Mouse (Mus musculus): ENCODE results near the gene Vps18. TPM values are rescaled to one million over a fixed set of nuclear protein-coding genes. Genes with fewer than 3 reads are reported as not detected.

Vps18 gene
- polyA plus RNA-seq, 1 experiment from 2014 or later: 8.7 TPM

DNA sequence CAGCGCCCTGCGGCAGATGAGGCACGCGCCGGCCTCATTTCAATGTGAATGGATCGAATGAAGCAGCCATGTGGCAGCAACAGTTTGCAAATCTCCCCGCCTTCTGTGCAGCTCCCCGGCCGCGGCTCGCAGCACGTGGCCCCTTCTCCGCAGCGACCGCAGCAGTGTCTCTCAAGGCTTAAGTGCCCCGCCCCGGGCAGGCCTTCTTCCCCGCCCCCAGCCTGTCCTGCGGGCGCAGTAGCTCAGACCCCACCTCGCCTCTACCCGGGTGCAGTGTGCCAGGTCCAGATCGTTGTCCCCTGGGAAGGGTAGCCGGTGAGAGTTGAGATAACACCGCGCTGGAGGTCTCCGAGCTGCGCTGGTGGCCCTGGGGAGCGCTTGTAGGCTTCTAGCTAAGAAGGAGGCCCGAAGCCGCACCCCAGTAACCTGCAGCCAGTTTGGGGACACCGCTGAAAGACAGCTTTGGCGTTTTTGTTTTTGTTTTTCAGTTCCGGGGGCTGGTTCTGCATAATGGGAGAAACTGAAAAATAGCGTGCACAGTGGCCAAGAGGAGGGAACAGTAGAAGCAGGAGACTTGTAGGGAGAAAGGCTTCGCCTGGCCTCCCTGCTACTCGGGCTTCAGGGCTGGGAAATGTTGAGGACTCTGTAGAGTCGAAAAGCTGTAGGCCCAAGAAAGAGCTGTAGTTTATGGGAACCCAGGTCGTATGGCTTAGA is 34.2 kb downstream of the Vps18 start:
- no peak for ATAC-seq (ENCODE audit: insufficient number of reproducible peaks, insufficient read depth, low FRiP score, low read depth)
- peak overlapping the region in 1 of 2 experiments; percentile 55; a peak in 1 of 4 replicates for H3K27ac ChIP-seq (replicated peaks in 1 of 2; ENCODE audit: control insufficient read depth in 1 of 2, insufficient read depth in 1 of 2, low read depth in 2 of 2, low read length in 2 of 2)

DNA sequence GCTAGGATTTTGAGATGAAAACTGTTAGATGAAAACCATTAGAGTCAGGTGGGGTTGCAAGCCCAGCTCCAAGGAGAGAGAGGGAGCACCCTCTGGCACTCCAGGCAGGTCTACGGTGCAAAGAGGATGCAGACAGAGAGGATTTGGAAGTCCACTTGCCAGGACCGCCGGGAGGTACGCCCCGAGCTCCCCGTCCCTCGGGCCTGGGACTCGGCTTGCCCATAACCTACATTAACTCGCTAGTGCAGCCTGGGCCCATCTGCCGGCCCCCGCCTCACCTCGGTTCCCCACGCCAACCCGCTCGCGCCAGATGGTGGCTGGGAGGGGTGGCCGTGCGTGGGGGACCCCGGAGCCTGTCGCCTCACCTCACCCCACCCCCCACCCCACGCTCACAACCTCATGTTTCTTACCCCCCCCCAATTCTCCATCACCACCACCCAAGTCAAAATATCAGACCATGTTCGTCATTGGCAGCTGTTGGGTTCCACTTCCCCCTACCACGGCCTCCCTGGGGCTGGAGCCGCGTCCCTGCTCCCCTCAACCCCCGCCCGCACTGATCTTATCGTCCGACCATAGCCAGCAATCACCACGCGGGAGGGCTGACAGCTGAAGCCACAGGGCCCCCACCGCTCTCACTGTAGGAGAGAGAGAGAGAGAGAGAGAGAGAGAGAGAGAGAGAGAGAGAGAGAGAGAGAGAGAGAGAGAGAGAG is 35.5 kb downstream of the Vps18 start:
- Histone ChIP-seq H3K9me3 (ENCODE audit: control insufficient read depth, low read length) (no peaks in the 10 kb centered on the region), H3K4me2 (ENCODE audit: low read length) (peak overlapping the region; percentile 97), H3K4me1 (ENCODE audit: control insufficient read depth in 2 of 2, insufficient read depth in 2 of 2, low read length in 2 of 2) (peaks cover 17 to 56% of the 10 kb centered on the region in 2 experiments), H3K9ac (ENCODE audit: low read length) (peak overlapping the region; percentile 25), H3K27ac (replicated peaks in 1 of 2; ENCODE audit: control insufficient read depth in 1 of 2, insufficient read depth in 1 of 2, low read depth in 2 of 2, low read length in 2 of 2) (no peak overlapping the region), H3K36me3 (ENCODE audit: control insufficient read depth, insufficient read depth, low read length) (0 out of 2 replicates have a peak, but pooled peaks cover 3% of the 10 kb centered on the region), H3K4me3 (ENCODE audit: control insufficient read depth in 1 of 2, insufficient read depth in 1 of 2, low read depth in 1 of 2, low read length in 2 of 2) (peak overlapping the region; percentile 0 to 66; a peak in 3 of 4 replicates), H3K27me3 (ENCODE audit: control insufficient read depth, insufficient read depth, low read length) (peaks cover 80% of the 10 kb centered on the region)
- ATAC-seq (ENCODE audit: insufficient number of reproducible peaks, insufficient read depth, low FRiP score, low read depth): no peak
- 10% methylated on average over 31 of the region's 32 CpGs for WGBS

More for the DNA sequence above, 34.2 kb downstream of the Vps18 start:
- WGBS: 10% methylated on average over 39 of the region's 39 CpGs
- Histone ChIP-seq H3K4me1 (ENCODE audit: control insufficient read depth in 2 of 2, insufficient read depth in 2 of 2, low read length in 2 of 2) (peaks cover 17 to 56% of the 10 kb centered on the region in 2 experiments), H3K36me3 (ENCODE audit: control insufficient read depth, insufficient read depth, low read length) (no peaks in the 10 kb centered on the region), H3K9ac (ENCODE audit: low read length) (peak overlapping the region; percentile 61), H3K4me3 (ENCODE audit: control insufficient read depth in 1 of 2, insufficient read depth in 1 of 2, low read depth in 1 of 2, low read length in 2 of 2) (peak overlapping the region; percentile 15 to 41), H3K27me3 (ENCODE audit: control insufficient read depth, insufficient read depth, low read length) (peaks cover 68% of the 10 kb centered on the region), H3K9me3 (ENCODE audit: control insufficient read depth, low read length) (no peaks in the 10 kb centered on the region), H3K4me2 (ENCODE audit: low read length) (peak overlapping the region; percentile 76)

DNA sequence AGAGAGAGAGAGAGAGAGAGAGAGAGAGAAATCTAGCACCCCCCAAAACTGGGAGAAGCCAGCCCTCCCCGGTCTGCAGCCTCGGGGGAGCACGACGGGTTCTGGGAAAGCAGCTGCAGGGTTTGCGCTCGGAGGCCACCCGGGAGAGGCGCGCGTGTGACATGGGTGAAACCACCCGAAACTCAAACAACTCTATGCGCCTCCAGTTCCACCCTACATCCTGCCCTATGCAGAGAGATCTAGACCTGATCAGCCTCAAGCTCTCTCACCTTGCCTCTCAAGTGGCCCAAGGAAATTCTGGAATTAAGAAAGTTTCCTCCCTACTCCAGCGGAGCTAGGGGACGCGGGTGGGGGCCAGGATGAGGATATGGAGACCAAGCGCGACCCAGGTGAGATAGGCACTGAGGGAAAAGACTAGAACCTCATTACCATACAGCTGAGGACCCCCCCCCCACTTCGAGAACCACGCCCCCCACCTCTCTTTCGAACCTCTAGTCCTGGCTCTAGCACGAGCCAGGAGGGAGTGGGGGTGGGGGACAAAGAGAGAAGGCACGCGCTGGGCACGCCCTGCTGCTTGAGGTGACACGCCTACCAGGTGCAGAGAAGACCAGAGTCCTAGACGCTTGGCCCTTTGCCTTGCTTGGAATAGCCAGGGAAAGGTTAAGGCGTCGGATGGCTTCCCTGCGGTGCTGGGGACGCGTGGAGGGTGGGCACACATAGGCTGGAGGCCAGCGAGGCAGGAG is 36.2 kb downstream of the Vps18 start:
- H3K27ac ChIP-seq (replicated peaks in 1 of 2; ENCODE audit: control insufficient read depth in 1 of 2, insufficient read depth in 1 of 2, low read depth in 2 of 2, low read length in 2 of 2): no peak overlapping the region
- peak overlapping the region; percentile 60 to 66 for H3K4me3 ChIP-seq (ENCODE audit: control insufficient read depth in 1 of 2, insufficient read depth in 1 of 2, low read depth in 1 of 2, low read length in 2 of 2)
- H3K4me1 ChIP-seq (ENCODE audit: control insufficient read depth in 2 of 2, insufficient read depth in 2 of 2, low read length in 2 of 2): peaks cover 17 to 56% of the 10 kb centered on the region in 2 experiments
- no peak for ATAC-seq (ENCODE audit: insufficient number of reproducible peaks, insufficient read depth, low FRiP score, low read depth)
- H3K9ac ChIP-seq (ENCODE audit: low read length): peak overlapping the region; percentile 75
- H3K4me2 ChIP-seq (ENCODE audit: low read length): peak overlapping the region; percentile 97
- H3K9me3 ChIP-seq (ENCODE audit: control insufficient read depth, low read length): no peaks in the 10 kb centered on the region
- peaks cover 85% of the 10 kb centered on the region for H3K27me3 ChIP-seq (ENCODE audit: control insufficient read depth, insufficient read depth, low read length)
- WGBS: 2% methylated on average over 32 of the region's 32 CpGs
- 0 out of 2 replicates have a peak, but pooled peaks cover 3% of the 10 kb centered on the region for H3K36me3 ChIP-seq (ENCODE audit: control insufficient read depth, insufficient read depth, low read length)

DNA sequence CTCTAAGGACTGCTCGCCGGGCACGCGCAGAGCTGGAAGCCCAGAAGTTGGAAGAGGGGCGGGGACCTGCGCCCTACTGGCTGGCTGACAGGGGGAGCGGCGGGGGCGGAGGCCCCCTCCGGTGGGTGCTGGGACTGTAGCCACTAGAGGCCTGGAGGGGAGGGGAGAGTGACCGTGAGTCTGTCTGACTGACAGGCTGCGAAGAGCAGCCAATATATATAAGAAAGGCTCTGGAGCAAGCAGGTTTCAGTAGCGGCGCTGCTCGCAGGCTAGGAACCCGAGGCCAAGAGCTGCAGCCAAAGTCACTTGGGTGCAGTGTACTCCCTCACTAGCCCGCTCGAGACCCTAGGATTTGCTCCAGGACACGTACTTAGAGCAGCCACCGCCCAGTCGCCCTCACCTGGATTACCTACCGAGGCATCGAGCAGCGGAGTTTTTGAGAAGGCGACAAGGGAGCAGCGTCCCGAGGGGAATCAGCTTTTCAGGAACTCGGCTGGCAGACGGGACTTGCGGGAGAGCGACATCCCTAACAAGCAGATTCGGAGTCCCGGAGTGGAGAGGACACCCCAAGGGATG is 37.1 kb downstream of the Vps18 start, which contains the start of gene Dll4:
Gene Dll4, plus strand, starts transcription at position 217 of the 576 bp plus-strand sequence.
- WGBS: 0% methylated on average over 33 of the region's 33 CpGs
- H3K27me3 ChIP-seq (ENCODE audit: control insufficient read depth, insufficient read depth, low read length): peaks cover 89% of the 10 kb centered on the region
- peak within 1 kb of the TSS; percentile 75 for H3K9ac ChIP-seq (ENCODE audit: low read length)
- H3K27ac ChIP-seq (replicated peaks in 1 of 2; ENCODE audit: control insufficient read depth in 1 of 2, insufficient read depth in 1 of 2, low read depth in 2 of 2, low read length in 2 of 2): peak within 1 kb of the TSS; percentile 41 to 57
- 0 out of 2 replicates have a peak, but pooled peaks cover 3% of the 10 kb centered on the region for H3K36me3 ChIP-seq (ENCODE audit: control insufficient read depth, insufficient read depth, low read length)
- peak; percentile 74 for ATAC-seq (ENCODE audit: insufficient number of reproducible peaks, insufficient read depth, low FRiP score, low read depth)
- peak within 1 kb of the TSS; percentile 60 to 66 for H3K4me3 ChIP-seq (ENCODE audit: control insufficient read depth in 1 of 2, insufficient read depth in 1 of 2, low read depth in 1 of 2, low read length in 2 of 2)
- H3K4me1 ChIP-seq (ENCODE audit: control insufficient read depth in 2 of 2, insufficient read depth in 2 of 2, low read length in 2 of 2): peaks cover 17 to 56% of the 10 kb centered on the region in 2 experiments
- H3K9me3 ChIP-seq (ENCODE audit: control insufficient read depth, low read length): no peaks in the 10 kb centered on the region
- H3K4me2 ChIP-seq (ENCODE audit: low read length): peak within 1 kb of the TSS; percentile 97

DNA sequence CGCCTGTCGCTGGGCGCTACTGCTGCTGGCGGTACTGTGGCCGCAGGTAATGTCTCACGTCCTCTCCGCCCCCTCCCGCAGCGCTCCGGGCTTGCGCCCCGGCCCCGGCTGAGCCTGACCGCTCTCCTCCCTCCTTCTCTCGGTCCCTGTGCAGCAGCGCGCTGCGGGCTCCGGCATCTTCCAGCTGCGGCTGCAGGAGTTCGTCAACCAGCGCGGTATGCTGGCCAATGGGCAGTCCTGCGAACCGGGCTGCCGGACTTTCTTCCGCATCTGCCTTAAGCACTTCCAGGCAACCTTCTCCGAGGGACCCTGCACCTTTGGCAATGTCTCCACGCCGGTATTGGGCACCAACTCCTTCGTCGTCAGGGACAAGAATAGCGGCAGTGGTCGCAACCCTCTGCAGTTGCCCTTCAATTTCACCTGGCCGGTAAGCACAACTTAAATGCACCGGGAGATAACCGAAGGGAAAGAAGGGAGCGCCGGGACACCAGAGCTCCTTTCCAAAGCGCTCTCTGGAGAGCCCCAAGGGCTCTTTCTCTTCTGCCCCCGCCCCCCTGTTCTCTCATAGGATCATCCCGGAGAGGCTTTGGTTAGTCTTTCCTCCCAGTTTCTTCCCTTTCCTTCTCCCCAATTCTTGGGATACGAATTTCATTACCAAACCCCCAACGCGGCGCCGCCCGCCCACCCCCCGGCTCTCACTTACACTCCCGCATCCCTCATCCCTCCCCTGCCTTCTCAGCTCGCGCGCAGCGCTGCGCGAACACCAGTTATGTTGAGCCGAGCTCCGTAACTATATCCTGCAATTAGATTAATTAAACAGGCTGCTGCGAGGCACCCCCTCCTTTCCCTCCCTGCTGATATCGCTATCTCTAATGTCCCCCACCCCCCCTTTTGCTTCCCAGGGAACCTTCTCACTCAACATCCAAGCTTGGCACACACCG is 37.9 kb downstream of the Vps18 start:
- Histone ChIP-seq H3K4me3 (ENCODE audit: control insufficient read depth in 1 of 2, insufficient read depth in 1 of 2, low read depth in 1 of 2, low read length in 2 of 2) (peak overlapping the region; percentile 60 to 66), H3K9ac (ENCODE audit: low read length) (peak overlapping the region; percentile 75), H3K27ac (replicated peaks in 1 of 2; ENCODE audit: control insufficient read depth in 1 of 2, insufficient read depth in 1 of 2, low read depth in 2 of 2, low read length in 2 of 2) (peak overlapping the region; percentile 41 to 57), H3K9me3 (ENCODE audit: control insufficient read depth, low read length) (no peaks in the 10 kb centered on the region), H3K4me1 (ENCODE audit: control insufficient read depth in 2 of 2, insufficient read depth in 2 of 2, low read length in 2 of 2) (peaks cover 17 to 49% of the 10 kb centered on the region in 2 experiments), H3K27me3 (ENCODE audit: control insufficient read depth, insufficient read depth, low read length) (peaks cover 89% of the 10 kb centered on the region), H3K4me2 (ENCODE audit: low read length) (peak overlapping the region; percentile 97), H3K36me3 (ENCODE audit: control insufficient read depth, insufficient read depth, low read length) (0 out of 2 replicates have a peak, but pooled peaks cover 3% of the 10 kb centered on the region)
- ATAC-seq (ENCODE audit: insufficient number of reproducible peaks, insufficient read depth, low FRiP score, low read depth): no peak
- under 1% methylated on average over 61 of the region's 61 CpGs for WGBS

DNA sequence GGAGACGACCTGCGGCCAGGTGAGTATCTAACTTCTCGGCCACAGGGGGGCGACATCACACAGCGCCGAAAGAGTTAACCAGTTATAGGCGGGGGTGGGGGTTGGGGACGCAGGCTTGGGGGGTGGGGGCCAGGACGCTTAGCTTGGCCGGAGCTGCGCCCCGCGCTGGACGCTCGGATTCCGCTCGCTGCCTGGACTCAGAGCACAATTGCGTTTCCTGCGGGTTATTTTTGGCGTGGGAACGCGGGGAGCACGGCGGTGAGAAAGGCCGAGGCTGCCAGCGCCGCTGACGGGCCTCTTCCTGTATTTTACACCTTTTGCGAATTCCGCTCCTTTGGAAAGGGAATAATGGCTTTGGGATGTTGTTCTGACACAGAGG is 38.6 kb downstream of the Vps18 start:
- Histone ChIP-seq H3K9ac (ENCODE audit: low read length) (peak overlapping the region; percentile 75), H3K4me2 (ENCODE audit: low read length) (peak overlapping the region; percentile 97), H3K27ac (replicated peaks in 1 of 2; ENCODE audit: control insufficient read depth in 1 of 2, insufficient read depth in 1 of 2, low read depth in 2 of 2, low read length in 2 of 2) (peak overlapping the region in 1 of 2 experiments; percentile 63; a peak in 3 of 4 replicates), H3K4me1 (ENCODE audit: control insufficient read depth in 2 of 2, insufficient read depth in 2 of 2, low read length in 2 of 2) (peaks cover 12 to 43% of the 10 kb centered on the region in 2 experiments), H3K36me3 (ENCODE audit: control insufficient read depth, insufficient read depth, low read length) (0 out of 2 replicates have a peak, but pooled peaks cover 3% of the 10 kb centered on the region), H3K27me3 (ENCODE audit: control insufficient read depth, insufficient read depth, low read length) (peaks cover 88% of the 10 kb centered on the region), H3K4me3 (ENCODE audit: control insufficient read depth in 1 of 2, insufficient read depth in 1 of 2, low read depth in 1 of 2, low read length in 2 of 2) (peak overlapping the region; percentile 60 to 66), H3K9me3 (ENCODE audit: control insufficient read depth, low read length) (no peaks in the 10 kb centered on the region)
- WGBS: under 1% methylated on average over 30 of the region's 30 CpGs
- ATAC-seq (ENCODE audit: insufficient number of reproducible peaks, insufficient read depth, low FRiP score, low read depth): no peak
